Mouse (Mus musculus): ENCODE measurements around the gene Nup210. TPM values are rescaled to one million over a fixed set of nuclear protein-coding genes. Genes with fewer than 3 reads are reported as not detected.
A peak's percentile ranks its signal among the peaks of the same experiment; 100 is the strongest.

Nup210 gene
- not detected for polyA plus RNA-seq (2012; fragmentation: generic; extraction: Trizol)
- long read RNA-seq, experiment 1 = 0 reads
- long read RNA-seq, experiment 2 = 0 reads

DNA sequence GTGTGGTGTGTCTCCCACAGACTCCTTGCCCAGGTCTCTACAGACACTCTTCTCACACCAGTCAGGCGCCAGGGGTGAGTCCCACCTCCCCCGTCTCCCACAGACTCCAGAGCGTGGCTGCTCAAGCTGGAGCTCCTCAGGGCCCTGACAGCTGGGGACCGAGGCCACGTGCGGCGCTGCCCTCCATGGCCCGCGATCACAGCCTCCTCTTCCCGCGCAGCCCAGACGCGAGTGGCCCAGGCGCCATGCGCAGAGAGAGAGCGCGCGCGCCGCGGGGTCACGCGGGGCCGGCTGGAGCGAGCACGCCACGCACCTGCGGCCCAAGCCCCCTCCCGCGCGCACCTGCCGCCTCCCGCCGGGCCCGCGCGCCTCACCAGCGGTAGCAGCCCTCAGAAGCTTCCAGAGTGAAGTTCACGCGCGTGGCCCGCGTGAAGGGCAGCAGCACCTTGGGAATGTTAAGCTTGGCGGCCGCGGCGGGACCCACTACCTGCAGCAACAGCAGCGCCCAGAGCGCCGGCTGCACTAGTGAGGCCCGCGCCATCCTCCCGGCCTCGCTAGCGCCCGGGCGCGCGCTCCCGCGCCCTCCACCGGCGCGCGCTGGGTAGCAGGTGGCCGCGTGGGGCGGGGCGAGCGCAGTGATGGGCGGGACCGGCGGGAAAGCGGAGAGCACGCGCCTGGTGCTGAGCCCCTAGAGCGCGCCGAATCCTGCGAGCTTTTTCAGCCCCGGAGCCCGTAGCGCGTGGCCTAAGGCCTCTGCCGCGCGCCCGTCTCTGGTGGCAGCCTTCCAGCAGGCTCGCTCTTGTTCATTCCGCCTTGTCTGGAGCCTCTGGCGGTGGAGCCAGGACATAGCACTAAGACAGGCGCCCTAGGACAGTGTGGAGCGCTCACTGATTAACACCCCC, at the start of gene Nup210:
Nup210 (minus strand) TSS at position 586 of the 902 bp plus-strand sequence.
- Histone ChIP-seq H3K27me3 (ENCODE audit: control insufficient read depth, insufficient read depth, insufficient read length) (peaks cover 33% of the 10 kb centered on the region), H3ac (ENCODE audit: control insufficient read depth, insufficient read length, low read depth) (no peak within 1 kb of the TSS), H3K36me3 (ENCODE audit: control insufficient read depth, insufficient read depth) (no peaks in the 10 kb centered on the region), H3K4me3 (ENCODE audit: insufficient read depth, poor library complexity, severe bottlenecking) (no peak within 1 kb of the TSS), H3K79me2 (ENCODE audit: control insufficient read depth, insufficient read depth) (no peaks in the 10 kb centered on the region), H3K79me3 (ENCODE audit: low read depth) (no peaks in the 10 kb centered on the region)
- TF ChIP-seq CTCF (IDR thresholded peaks at IDR 0.05; ENCODE audit: control insufficient read depth, insufficient read depth, insufficient read length) (peak; percentile 10), FOSL1 (IDR thresholded peaks at IDR 0.05; ENCODE audit: insufficient read depth, low read length, poor library complexity, severe bottlenecking) (no peak)

DNA sequence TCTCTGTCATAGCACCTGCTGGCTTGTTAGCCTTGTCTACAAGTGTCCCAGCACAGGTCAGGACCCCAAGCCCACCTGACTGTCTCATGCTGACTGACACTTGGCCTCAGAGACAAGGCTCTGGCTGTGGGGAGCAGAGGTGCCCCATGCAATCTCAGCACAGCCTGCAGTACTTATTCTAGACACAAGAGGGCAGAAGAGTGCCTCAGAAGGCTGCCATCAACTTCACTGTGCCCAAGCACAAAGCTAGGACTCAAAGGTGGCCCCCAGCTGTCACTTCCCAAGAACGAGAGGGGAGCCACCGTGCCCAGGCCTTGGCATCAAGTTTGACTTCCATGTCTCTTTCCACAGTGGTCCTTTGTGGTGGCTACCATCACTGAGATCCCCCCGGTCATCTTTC, 48.6 kb upstream of the Nup210 start:
- Histone ChIP-seq H3K4me3 (ENCODE audit: insufficient read depth, poor library complexity, severe bottlenecking) (no peak overlapping the region), H3K79me2 (ENCODE audit: control insufficient read depth, insufficient read depth) (no peaks in the 10 kb centered on the region), H3K36me3 (ENCODE audit: control insufficient read depth, insufficient read depth) (no peaks in the 10 kb centered on the region), H3K27me3 (ENCODE audit: control insufficient read depth, insufficient read depth, insufficient read length) (no peaks in the 10 kb centered on the region), H3ac (ENCODE audit: control insufficient read depth, insufficient read length, low read depth) (no peak overlapping the region), H3K79me3 (ENCODE audit: low read depth) (no peaks in the 10 kb centered on the region)
- TF ChIP-seq CTCF (IDR thresholded peaks at IDR 0.05; ENCODE audit: control insufficient read depth, insufficient read depth, insufficient read length) (peak; percentile 66), MAX (IDR thresholded peaks at IDR 0.05) (no peak)

DNA sequence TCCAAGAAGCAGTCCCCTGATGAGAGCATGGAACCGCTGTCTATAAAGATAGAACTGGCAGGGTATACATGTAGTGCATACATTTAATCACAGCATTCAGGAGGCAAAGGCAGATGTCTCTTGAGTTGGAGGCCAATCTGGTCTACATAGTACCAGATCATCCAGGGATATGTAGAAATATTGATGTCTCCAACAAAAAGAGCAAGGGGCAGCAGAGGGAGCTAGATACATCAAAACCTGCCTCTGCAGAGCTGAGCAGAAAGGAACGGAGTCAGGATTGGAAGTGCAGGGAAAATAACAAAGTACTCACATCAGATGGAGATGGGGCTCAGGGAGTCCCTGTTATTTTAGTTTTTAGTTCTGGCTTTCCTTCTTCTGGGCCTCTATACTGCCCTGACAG, 48.0 kb upstream of the Nup210 start:
- Histone ChIP-seq H3K79me3 (ENCODE audit: low read depth) (no peaks in the 10 kb centered on the region), H3K27me3 (ENCODE audit: control insufficient read depth, insufficient read depth, insufficient read length) (no peaks in the 10 kb centered on the region), H3ac (ENCODE audit: control insufficient read depth, insufficient read length, low read depth) (no peak overlapping the region), H3K4me3 (ENCODE audit: insufficient read depth, poor library complexity, severe bottlenecking) (no peak overlapping the region), H3K36me3 (ENCODE audit: control insufficient read depth, insufficient read depth) (no peaks in the 10 kb centered on the region), H3K79me2 (ENCODE audit: control insufficient read depth, insufficient read depth) (no peaks in the 10 kb centered on the region)
- TF ChIP-seq CEBPB (IDR thresholded peaks at IDR 0.05; ENCODE audit: low read depth) (no peak), MYOD1 (IDR thresholded peaks at IDR 0.05; ENCODE audit: control insufficient read depth, insufficient read length, low read depth) (no peak), CTCF (IDR thresholded peaks at IDR 0.05; ENCODE audit: control insufficient read depth, insufficient read depth, insufficient read length) (no peak), MAX (IDR thresholded peaks at IDR 0.05) (no peak), USF1 (IDR thresholded peaks at IDR 0.05; ENCODE audit: low read depth) (no peak), MYOG (IDR thresholded peaks at IDR 0.05; ENCODE audit: control insufficient read depth, extremely low read depth, insufficient read length) (no peak), FOSL1 (IDR thresholded peaks at IDR 0.05; ENCODE audit: insufficient read depth, low read length, poor library complexity, severe bottlenecking) (no peak)

DNA sequence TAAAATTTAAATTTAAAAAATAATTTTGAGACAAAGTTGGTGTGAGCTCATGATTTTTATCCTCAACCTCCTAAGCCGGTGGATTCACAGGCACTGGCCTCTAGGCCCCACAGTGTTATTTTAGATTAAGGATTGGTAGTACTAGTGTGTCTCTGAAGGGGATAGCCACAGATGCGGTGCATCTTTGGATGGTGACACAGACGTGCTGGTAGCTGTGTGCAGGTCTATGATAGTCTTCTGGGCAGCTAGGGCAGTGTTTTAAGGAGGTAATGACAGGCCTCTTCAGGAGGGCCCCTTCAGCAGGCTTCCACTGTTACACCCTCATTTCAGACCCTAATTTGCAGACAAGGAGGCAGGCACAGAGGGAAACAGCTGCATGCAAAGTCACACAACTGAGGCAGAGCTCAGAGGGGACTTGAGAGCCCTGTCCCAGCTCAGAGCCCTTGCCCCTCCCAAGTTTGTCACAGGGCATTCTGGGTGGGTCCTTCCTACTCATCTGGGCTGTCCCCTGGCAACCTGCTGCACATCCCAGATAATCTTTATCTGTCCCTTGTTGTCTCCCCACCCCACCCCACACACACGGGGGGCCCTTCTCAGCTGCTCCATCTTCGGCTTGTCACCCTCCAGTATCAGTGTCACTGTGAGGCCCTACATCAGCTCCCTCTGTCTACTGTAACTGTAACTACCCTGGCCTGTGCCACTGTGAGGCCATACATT, 46.7 kb upstream of the Nup210 start:
- Histone ChIP-seq H3K4me3 (ENCODE audit: insufficient read depth, poor library complexity, severe bottlenecking) (no peak overlapping the region), H3K27me3 (ENCODE audit: control insufficient read depth, insufficient read depth, insufficient read length) (no peaks in the 10 kb centered on the region), H3K79me2 (ENCODE audit: control insufficient read depth, insufficient read depth) (no peaks in the 10 kb centered on the region), H3K36me3 (ENCODE audit: control insufficient read depth, insufficient read depth) (no peaks in the 10 kb centered on the region), H3ac (ENCODE audit: control insufficient read depth, insufficient read length, low read depth) (no peak overlapping the region), H3K79me3 (ENCODE audit: low read depth) (no peaks in the 10 kb centered on the region)
- TF ChIP-seq MAX (IDR thresholded peaks at IDR 0.05) (no peak), CTCF (IDR thresholded peaks at IDR 0.05; ENCODE audit: control insufficient read depth, insufficient read depth, insufficient read length) (no peak), MYOD1 (IDR thresholded peaks at IDR 0.05; ENCODE audit: control insufficient read depth, insufficient read length, low read depth) (no peak), CEBPB (IDR thresholded peaks at IDR 0.05; ENCODE audit: low read depth) (no peak), USF1 (IDR thresholded peaks at IDR 0.05; ENCODE audit: low read depth) (no peak), MYOG (IDR thresholded peaks at IDR 0.05; ENCODE audit: control insufficient read depth, extremely low read depth, insufficient read length) (no peak), FOSL1 (IDR thresholded peaks at IDR 0.05; ENCODE audit: insufficient read depth, low read length, poor library complexity, severe bottlenecking) (no peak)

DNA sequence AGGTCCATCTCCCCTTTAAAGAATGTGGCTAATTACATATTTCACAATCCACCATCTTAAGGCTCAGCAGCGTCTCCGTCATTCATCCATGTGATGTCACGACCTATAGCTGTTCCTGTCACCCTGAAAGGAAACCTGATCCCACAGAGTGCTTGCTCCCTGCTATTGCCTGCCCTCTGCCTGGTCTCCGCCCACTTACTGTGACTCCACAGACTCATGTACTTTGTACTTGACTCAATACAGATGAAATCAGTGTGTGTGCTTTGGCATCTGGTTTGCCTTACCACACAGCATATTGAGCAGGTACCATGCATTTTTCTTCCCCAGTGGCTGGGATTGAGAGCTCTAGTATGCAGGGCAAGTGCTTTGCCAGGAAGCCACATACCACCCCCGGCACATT, 45.7 kb upstream of the Nup210 start:
- no peaks in the 10 kb centered on the region for H3K79me3 ChIP-seq (ENCODE audit: low read depth)
- H3K79me2 ChIP-seq (ENCODE audit: control insufficient read depth, insufficient read depth) = no peaks in the 10 kb centered on the region
- no peak for TF ChIP-seq MYOG (IDR thresholded peaks at IDR 0.05; ENCODE audit: control insufficient read depth, extremely low read depth, insufficient read length)
- TF ChIP-seq MAX (IDR thresholded peaks at IDR 0.05) = no peak
- TF ChIP-seq CEBPB (IDR thresholded peaks at IDR 0.05; ENCODE audit: low read depth) = no peak
- TF ChIP-seq USF1 (IDR thresholded peaks at IDR 0.05; ENCODE audit: low read depth) = no peak
- no peak for TF ChIP-seq MYOD1 (IDR thresholded peaks at IDR 0.05; ENCODE audit: control insufficient read depth, insufficient read length, low read depth)
- no peak for TF ChIP-seq FOSL1 (IDR thresholded peaks at IDR 0.05; ENCODE audit: insufficient read depth, low read length, poor library complexity, severe bottlenecking)
- no peak for TF ChIP-seq CTCF (IDR thresholded peaks at IDR 0.05; ENCODE audit: control insufficient read depth, insufficient read depth, insufficient read length)
- no peaks in the 10 kb centered on the region for H3K27me3 ChIP-seq (ENCODE audit: control insufficient read depth, insufficient read depth, insufficient read length)
- no peak overlapping the region for H3K4me3 ChIP-seq (ENCODE audit: insufficient read depth, poor library complexity, severe bottlenecking)
- no peak overlapping the region for H3ac ChIP-seq (ENCODE audit: control insufficient read depth, insufficient read length, low read depth)
- no peaks in the 10 kb centered on the region for H3K36me3 ChIP-seq (ENCODE audit: control insufficient read depth, insufficient read depth)

Data from C2C12 (cell line).